Mouse (Mus musculus) heart, postnatal 0 days (tissue): Measurements from ENCODE around the gene Gpd2.

Source experiments
- CTCF ChIP-seq: IDR thresholded peaks from 2 replicates; pipeline ENCODE4 v1.5.1; 2016; ENCODE audit warnings: antibody characterized with exemption, control low read depth, low read depth
- EP300 ChIP-seq: IDR thresholded peaks from 2 replicates; pipeline ENCODE4 v1.6.1; 2016; ENCODE audit warnings: antibody characterized with exemption, low read depth

- TF ChIP-seq CTCF (no peak), EP300 (no peak)
Observed at GRCm38 (mm10) chr2:57268839-57269238, 31.4 kb downstream of the Gpd2 start.
